32 mouse cellular contexts compared by ENCODE assay signal in genomic region chr9:115367808-115368207, GRCm38 (mm10). TPM values are rescaled to one million over a fixed set of nuclear protein-coding genes. Genes with fewer than 3 reads are reported as not detected.
A peak's percentile ranks its signal among the peaks of the same experiment; 100 is the strongest.
DNase-seq lines count a peak whose midpoint lies in the region; ATAC-seq and TF ChIP-seq lines count a peak whose summit lies in the region.
"Had no signal": no experiment of that assay in that cellular context is flagged by ENCODE, and none has a peak within 500 bp of the region (broad histone marks: within the 10 kb centered on the region; RNA-seq: fewer than 3 reads in every experiment).

No protein-coding gene starts in this region.

- H3K36me3 ChIP-seq in liver, postnatal 0 days (replicated peaks; ENCODE audit: insufficient read depth, low read length): no peaks in the 10 kb centered on the region
- H3K36me3 ChIP-seq in liver, embryonic 13.5 days: no peaks in the 10 kb centered on the region
- no peaks in the 10 kb centered on the region for H3K36me3 ChIP-seq in hindbrain, embryonic 11.5 days (ENCODE audit: control insufficient read depth, insufficient read depth, low read length)
- H3K36me3 ChIP-seq: embryonic facial prominence, embryonic 10.5 days; embryonic facial prominence, embryonic 13.5 days; forebrain, embryonic 12.5 days; forebrain, embryonic 15.5 days; G1E; heart, embryonic 12.5 days; heart, embryonic 15.5 days; hindbrain, embryonic 10.5 days had no signal

- H3K4me2 ChIP-seq in liver, postnatal 0 days (ENCODE audit: low read depth, low read length): no peak overlapping the region
- H3K4me2 ChIP-seq in liver, embryonic 13.5 days: no peak overlapping the region
- H3K4me2 ChIP-seq in hindbrain, embryonic 11.5 days (replicated peaks; ENCODE audit: low read depth, low read length): no peak overlapping the region
- H3K4me2 ChIP-seq: embryonic facial prominence, embryonic 13.5 days; forebrain, embryonic 12.5 days; forebrain, embryonic 15.5 days; heart, embryonic 12.5 days; heart, embryonic 15.5 days; hindbrain, embryonic 14.5 days had no signal

- ATAC-seq in liver, postnatal 0 days: no peak
- ATAC-seq in liver, embryonic 13.5 days (ENCODE audit: low read depth): peak; percentile 63
- peak; percentile 63 for ATAC-seq in megakaryocyte-erythroid progenitor cell, adult 5-6 weeks (replicated peaks; ENCODE audit: low FRiP score, low TSS enrichment, poor library complexity, severe bottlenecking)
- no peak for ATAC-seq in hindbrain, embryonic 11.5 days (ENCODE audit: low FRiP score)
- ATAC-seq: forebrain, embryonic 15.5 days; hindbrain, postnatal 0 days; Patski had no signal

- TF ChIP-seq CTCF in liver, postnatal 0 days (IDR thresholded peaks at IDR 0.05; ENCODE audit: low read depth): no peak

- H3K27me3 ChIP-seq in liver, postnatal 0 days (ENCODE audit: insufficient read depth, low read length): no peaks in the 10 kb centered on the region
- H3K27me3 ChIP-seq in liver, embryonic 13.5 days: no peaks in the 10 kb centered on the region
- H3K27me3 ChIP-seq in hindbrain, embryonic 11.5 days (ENCODE audit: control insufficient read depth, insufficient read depth, low read length): no peaks in the 10 kb centered on the region
- H3K27me3 ChIP-seq: CH12.LX; embryonic facial prominence, embryonic 13.5 days; forebrain, embryonic 12.5 days; forebrain, embryonic 15.5 days; heart, embryonic 12.5 days; heart, embryonic 15.5 days had no signal

- 60% methylated on average over 3 of the region's 3 CpGs for WGBS in liver, postnatal 0 days (ENCODE audit: insufficient replicate concordance)
- WGBS in liver, embryonic 13.5 days (ENCODE audit: insufficient replicate concordance): 22% methylated on average over 3 of the region's 3 CpGs
- WGBS in hindbrain, embryonic 11.5 days: 76% methylated on average over 3 of the region's 3 CpGs

- H3K4me1 ChIP-seq in liver, postnatal 0 days (ENCODE audit: insufficient read depth): no peaks in the 10 kb centered on the region
- H3K4me1 ChIP-seq in liver, embryonic 13.5 days (replicated peaks): peaks cover 8% of the 10 kb centered on the region; the same call in 1 of the 2 replicates
- no peaks in the 10 kb centered on the region for H3K4me1 ChIP-seq in hindbrain, embryonic 11.5 days (replicated peaks; ENCODE audit: control insufficient read depth, insufficient read depth, low read length)
- H3K4me1 ChIP-seq: embryonic facial prominence, embryonic 10.5 days; embryonic facial prominence, embryonic 13.5 days; forebrain, embryonic 12.5 days; forebrain, embryonic 15.5 days; heart, embryonic 12.5 days; heart, embryonic 15.5 days; hindbrain, embryonic 10.5 days had no signal

- no peak overlapping the region for H3K4me3 ChIP-seq in liver, postnatal 0 days (ENCODE audit: low read depth, low read length)
- H3K4me3 ChIP-seq in liver, embryonic 13.5 days (replicated peaks): no peak overlapping the region
- H3K4me3 ChIP-seq in hindbrain, embryonic 11.5 days (ENCODE audit: low read depth, low read length): no peak overlapping the region
- H3K4me3 ChIP-seq: embryonic facial prominence, embryonic 10.5 days; embryonic facial prominence, embryonic 13.5 days; erythroblast, embryonic 14.5 days; forebrain, embryonic 12.5 days; forebrain, embryonic 15.5 days; heart, embryonic 12.5 days; heart, embryonic 15.5 days; hindbrain, embryonic 10.5 days had no signal

- DNase-seq in liver: peak; percentile 26
- DNase-seq in liver, postnatal 0 days: no peak
- peak; percentile 8 for DNase-seq in c-Kit-positive CD71-positive TER-119-positive erythroid progenitor cells, embryonic 14.5 days (ENCODE audit: low spot score)
- peak; percentile 1 for DNase-seq in liver, embryonic 13.5 days
- DNase-seq in left cerebral cortex, postnatal 14 days (ENCODE audit: low spot score in 2 of 2): no peak
- no peak for DNase-seq in hindbrain, embryonic 11.5 days (ENCODE audit: low spot score)
- DNase-seq: adrenal gland, postnatal 10 days; adrenal gland, postnatal 36 days; B cell, adult 2 months; cerebellum, adult 11-12 months; cerebellum, adult 8-10 months; cerebellum, postnatal 10 days; cerebellum, postnatal 36 days; embryo, embryonic 11 days; gastrocnemius, postnatal 10 days; gastrocnemius, postnatal 36 days; heart, postnatal 10 days; heart, postnatal 36 days had no signal

- no peak overlapping the region for H3K27ac ChIP-seq in liver, postnatal 0 days (ENCODE audit: low read depth)
- no peak overlapping the region for H3K27ac ChIP-seq in liver, embryonic 13.5 days
- H3K27ac ChIP-seq in hindbrain, embryonic 11.5 days (ENCODE audit: low read depth, low read length): no peak overlapping the region
- H3K27ac ChIP-seq: embryonic facial prominence, embryonic 10.5 days; embryonic facial prominence, embryonic 13.5 days; forebrain, embryonic 12.5 days; forebrain, embryonic 15.5 days; heart, embryonic 15.5 days; hindbrain, embryonic 10.5 days; hindbrain, embryonic 14.5 days; hindbrain, postnatal 0 days had no signal

- no peaks in the 10 kb centered on the region for H3K9me3 ChIP-seq in liver, postnatal 0 days (ENCODE audit: low read length)
- H3K9me3 ChIP-seq in liver, embryonic 13.5 days (replicated peaks): no peaks in the 10 kb centered on the region; the same call in 1 of the 2 replicates
- peaks cover 3% of the 10 kb centered on the region; the same call in 1 of the 2 replicates for H3K9me3 ChIP-seq in hindbrain, embryonic 11.5 days (ENCODE audit: control insufficient read depth, low read length)
- H3K9me3 ChIP-seq: embryonic facial prominence, embryonic 10.5 days; embryonic facial prominence, embryonic 13.5 days; heart, embryonic 15.5 days had no signal

- TF ChIP-seq EP300 in liver, postnatal 0 days (IDR thresholded peaks at IDR 0.05; ENCODE audit: low read depth): no peak

- no peak overlapping the region for H3K9ac ChIP-seq in liver, postnatal 0 days (replicated peaks)
- no peak overlapping the region for H3K9ac ChIP-seq in liver, embryonic 13.5 days
- H3K9ac ChIP-seq in hindbrain, embryonic 11.5 days (ENCODE audit: low read depth, low read length): no peak overlapping the region
- H3K9ac ChIP-seq: embryonic facial prominence, embryonic 13.5 days; forebrain, embryonic 12.5 days; forebrain, embryonic 15.5 days; heart, embryonic 12.5 days; heart, embryonic 15.5 days; hindbrain, embryonic 14.5 days had no signal

- intact Hi-C loops in left cerebral cortex, postnatal 14 days (cut with DNase I): no loop called here

RNA-seq across cellular contexts. Expression of gene Stt3b, which starts 57.6 kb away (rescaled TPM):
- polyA plus RNA-seq in liver, postnatal 0 days (2015; fragmentation: Nextera tagmentation; extraction: Ambion mirVana): 41.8 and 43.8 TPM in 2 replicates
- polyA plus RNA-seq in liver, embryonic 13.5 days (2015; fragmentation: Nextera tagmentation; extraction: Ambion mirVana): 62.4 and 72.7 TPM in 2 replicates
- total RNA-seq in megakaryocyte-erythroid progenitor cell, adult 5-6 weeks (2014; fragmentation: Nextera tagmentation): 97.1 and 101 TPM in 2 replicates
- 94.4 and 108 TPM in 2 replicates for total RNA-seq in megakaryocyte-erythroid progenitor cell, adult 5-6 weeks (2017)
- 10 to 100 TPM; 94.4 to 96.2 TPM for total RNA-seq in left cerebral cortex, postnatal 14 days (2021)
- polyA plus RNA-seq in hindbrain, embryonic 11.5 days (2014; fragmentation: Nextera tagmentation; extraction: Ambion mirVana): 112 and 123 TPM in 2 replicates

Comparison
In these comparisons a context has a peak if more than half of its experiments do, and no peak if none do; other contexts are left out.
1. DNase-seq: peak in liver (single experiment), c-Kit-positive CD71-positive TER-119-positive erythroid progenitor cells, embryonic 14.5 days (single experiment) and liver, embryonic 13.5 days (single experiment); none in liver, postnatal 0 days (single experiment), left cerebral cortex, postnatal 14 days (0 of 2) and hindbrain, embryonic 11.5 days (single experiment).
2. ATAC-seq: peak in liver, embryonic 13.5 days (single experiment) and megakaryocyte-erythroid progenitor cell, adult 5-6 weeks (single experiment); none in liver, postnatal 0 days (single experiment) and hindbrain, embryonic 11.5 days (single experiment).